Mouse (Mus musculus) fat pad, adult 2 months (tissue): ENCODE data around the gene Slc5a10.
"Not testable (repeated sequence)": the region's sequence is repeated elsewhere in the genome, so short reads cannot be mapped to it uniquely, and the experiment has no call there.

Source experiments
- DNase-seq: peaks from one replicate; pipeline ENCODE4 v3.0.0-alpha.2; 2011; ENCODE audit warnings: low read depth, low spot score; ENCODE audit errors: extremely low read depth

The Slc5a10 gene

DNA sequence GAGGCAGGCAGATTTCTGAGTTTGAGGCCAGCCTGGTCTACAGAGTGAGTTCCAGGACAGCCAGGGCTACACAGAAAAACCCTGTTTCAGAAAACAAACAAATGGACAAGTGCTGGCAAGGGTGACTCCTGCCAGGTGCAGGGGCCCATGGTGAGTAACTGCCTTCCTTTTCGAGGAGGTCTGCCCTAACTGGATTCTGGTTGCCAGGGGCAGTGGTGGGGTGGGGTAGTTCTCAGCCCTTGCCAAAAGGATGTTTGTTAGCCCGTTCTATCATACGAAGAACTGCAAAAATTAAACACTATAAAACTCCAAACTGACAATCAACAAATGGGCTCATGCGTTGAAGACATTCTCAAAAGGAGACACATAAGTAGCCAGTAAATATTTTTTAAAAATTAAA lies 71.0 kb downstream of the Slc5a10 start:
- DNase-seq = no peak

DNA sequence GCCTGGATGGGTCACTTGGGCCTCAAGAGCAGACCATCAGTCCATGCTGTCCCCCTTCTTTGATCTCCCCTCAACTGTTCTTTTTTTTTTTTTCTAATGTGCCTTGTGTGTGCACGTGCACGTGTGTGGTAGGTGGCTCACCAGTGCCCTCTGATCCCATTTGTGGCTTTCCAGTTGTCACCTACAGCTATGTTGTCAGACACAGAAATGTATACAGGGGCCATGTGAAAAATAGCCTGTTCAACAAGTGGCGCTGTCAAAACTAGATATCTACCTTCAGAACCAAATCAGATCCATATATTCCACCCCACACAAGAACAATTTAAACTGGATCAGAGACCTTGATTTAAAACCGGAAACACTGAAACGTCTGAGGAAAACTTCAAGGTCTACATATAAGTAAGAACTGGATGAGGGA lies 71.5 kb downstream of the Slc5a10 start:
- no peak for DNase-seq

DNA sequence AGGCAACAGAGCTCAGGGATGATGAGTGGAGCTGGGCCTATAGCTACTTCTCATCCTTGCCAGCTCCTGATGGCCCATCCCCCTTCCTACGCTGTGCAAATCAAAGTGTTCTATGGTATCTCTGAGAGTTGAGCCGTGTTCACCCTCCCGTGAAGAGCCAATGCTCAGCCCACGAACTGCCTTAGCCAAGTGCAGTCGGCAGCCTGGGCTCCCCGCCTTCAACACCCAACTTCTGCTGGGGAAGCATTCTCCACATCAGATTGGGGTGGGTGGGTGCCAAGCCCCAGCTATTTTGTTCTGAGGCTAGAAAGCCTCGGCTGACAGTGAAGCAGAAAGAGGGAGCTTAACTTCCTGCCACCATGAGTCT lies 71.9 kb downstream of the Slc5a10 start:
- no peak for DNase-seq

DNA sequence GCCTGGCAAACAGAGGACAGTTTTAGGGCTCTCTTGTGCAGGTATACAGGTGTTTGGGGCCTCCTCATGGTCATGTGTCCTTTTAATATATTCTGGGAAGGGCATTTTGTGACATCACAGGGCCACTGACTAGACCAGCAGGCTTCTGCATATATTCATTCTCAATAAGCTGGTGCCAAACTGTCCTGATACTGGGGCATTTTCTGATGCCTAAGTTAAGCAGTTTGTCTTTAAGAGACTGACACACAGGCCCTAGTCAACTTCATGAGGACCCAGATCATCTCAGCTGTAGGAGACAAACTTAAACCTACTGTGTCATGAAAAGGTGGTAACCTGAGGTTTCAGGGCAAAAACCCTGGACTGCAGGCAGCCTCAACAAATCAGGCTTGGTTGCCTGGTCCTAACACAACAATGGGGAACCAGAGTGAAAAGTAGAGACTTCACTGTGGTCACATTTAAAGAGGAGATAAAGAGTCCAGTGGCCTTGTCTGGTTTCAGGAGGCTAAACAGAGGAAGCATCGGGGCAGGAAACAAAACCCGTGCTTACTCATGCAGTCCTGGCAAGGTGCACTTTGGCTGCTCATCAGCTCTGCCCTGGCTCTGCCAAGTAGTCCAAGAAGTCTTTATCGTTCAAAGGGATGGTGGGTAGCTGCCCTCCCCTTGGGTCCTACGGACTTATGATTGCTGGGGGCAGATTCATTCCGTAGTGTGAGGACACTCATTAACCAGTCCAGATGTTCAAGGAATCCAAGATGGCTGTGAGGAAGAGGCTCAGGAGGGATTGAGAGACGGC lies 72.5 kb downstream of the Slc5a10 start:
- no peak for DNase-seq

DNA sequence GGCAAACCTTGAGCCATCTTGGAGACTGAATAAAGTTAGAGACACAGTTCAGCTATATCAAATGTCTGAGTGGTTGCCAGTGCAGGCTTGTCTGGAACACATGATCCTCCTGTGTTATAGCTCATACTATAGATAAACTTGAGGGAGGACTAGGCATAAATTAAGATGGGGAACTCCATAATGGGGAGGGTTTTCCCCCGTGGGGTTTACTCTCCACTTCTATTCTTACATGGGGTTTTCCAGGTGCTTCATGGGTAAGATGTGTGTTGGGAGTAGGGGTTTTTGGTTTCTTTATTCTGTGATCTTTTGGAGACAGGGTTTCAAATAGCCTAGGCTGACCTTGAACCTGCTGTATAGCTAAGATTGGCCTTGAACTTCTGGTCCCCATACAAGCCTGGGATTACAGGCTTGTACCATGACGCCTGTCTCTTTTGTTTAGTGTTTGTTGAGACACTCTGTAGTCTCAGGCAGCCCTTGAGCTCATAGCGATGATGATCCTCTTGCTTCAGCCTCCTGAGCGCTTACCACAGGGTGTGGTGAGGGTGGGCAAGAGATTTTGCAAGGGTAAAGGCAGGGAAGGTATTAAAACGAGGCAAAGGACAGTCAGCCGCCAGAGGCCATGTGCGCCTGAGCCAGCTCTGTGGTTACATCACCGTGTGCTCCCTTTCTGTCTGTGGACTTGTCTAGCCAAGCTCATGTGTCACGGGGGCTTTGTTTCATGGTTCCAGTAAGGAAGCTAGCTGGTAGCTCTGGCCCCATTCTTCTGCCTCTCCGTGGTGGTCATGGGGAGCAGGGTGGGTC lies 73.3 kb downstream of the Slc5a10 start:
- no peak for DNase-seq

DNA sequence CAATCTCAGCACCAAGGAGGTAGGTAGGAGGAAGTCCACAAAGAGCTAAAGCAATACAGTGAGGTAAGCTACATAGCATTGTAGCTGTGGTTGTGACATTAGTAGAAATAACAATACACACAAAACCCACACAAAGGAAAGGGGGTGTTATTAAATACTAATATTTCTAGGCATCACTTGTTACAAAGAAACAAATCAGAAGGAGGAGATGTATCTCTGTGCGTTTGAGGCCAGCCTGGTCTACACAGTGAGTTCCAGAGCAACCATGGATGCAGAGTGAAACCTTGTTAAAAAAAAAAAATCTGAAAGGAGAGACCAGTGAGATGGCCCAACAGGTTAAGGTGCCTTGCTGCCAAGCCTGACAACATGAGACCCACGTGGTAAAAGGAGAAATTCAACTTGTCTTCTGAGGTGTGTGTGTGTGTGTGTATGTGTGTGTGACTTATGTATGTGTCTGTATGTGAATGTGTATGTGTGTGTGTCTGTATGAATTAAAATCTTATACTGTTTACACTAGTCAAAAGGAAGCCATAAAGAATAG lies 74.1 kb downstream of the Slc5a10 start:
- DNase-seq = no peak

GRCm38 (mm10) chr11:61645357-61645857 lies 75.2 kb downstream of the Slc5a10 start:
- DNase-seq = no peak

GRCm38 (mm10) chr11:61644576-61645326 lies 75.9 kb downstream of the Slc5a10 start:
- no peak for DNase-seq

GRCm38 (mm10) chr11:61643184-61643961 lies 77.3 kb downstream of the Slc5a10 start:
- DNase-seq = no peak

GRCm38 (mm10) chr11:61642106-61642505 lies 78.5 kb downstream of the Slc5a10 start:
- DNase-seq = no peak

DNA sequence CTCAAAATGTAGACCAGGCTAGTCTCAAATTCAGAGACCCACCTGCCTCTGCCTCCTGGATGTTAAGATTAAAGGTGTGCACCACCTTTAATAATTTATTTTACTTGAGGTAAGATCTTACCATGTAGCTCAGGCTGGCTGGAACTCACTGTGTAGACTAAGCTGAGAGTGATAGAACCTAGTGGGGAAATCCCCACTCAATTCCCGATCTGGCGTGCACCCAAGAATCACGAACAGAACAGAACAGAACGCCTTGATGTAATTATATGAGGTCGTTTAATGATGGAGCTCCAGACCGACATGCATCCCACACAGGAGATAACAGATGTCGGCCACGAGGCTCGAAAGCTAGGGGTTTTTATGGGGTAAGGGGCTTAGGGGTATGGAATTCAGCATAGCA lies 80.0 kb downstream of the Slc5a10 start:
- not testable (repeated sequence) for DNase-seq

GRCm38 (mm10) chr11:61639601-61640177 lies 80.9 kb downstream of the Slc5a10 start:
- no peak for DNase-seq

- DNase-seq = no peak
These were observed 81.7 kb downstream of the Slc5a10 start for GRCm38 (mm10) chr11:61638764-61639536.

GRCm38 (mm10) chr11:61637856-61638255 lies 82.8 kb downstream of the Slc5a10 start:
- no peak for DNase-seq

- DNase-seq = no peak
These were observed 83.2 kb downstream of the Slc5a10 start for GRCm38 (mm10) chr11:61637413-61637812.

- not testable (repeated sequence) for DNase-seq
These were observed 84.3 kb downstream of the Slc5a10 start for GRCm38 (mm10) chr11:61636309-61636708.

- DNase-seq = no peak
These were observed 91.0 kb downstream of the Slc5a10 start for GRCm38 (mm10) chr11:61629621-61630020.

- no peak for DNase-seq
These were observed 94.1 kb downstream of the Slc5a10 start for GRCm38 (mm10) chr11:61626509-61626908.

DNA sequence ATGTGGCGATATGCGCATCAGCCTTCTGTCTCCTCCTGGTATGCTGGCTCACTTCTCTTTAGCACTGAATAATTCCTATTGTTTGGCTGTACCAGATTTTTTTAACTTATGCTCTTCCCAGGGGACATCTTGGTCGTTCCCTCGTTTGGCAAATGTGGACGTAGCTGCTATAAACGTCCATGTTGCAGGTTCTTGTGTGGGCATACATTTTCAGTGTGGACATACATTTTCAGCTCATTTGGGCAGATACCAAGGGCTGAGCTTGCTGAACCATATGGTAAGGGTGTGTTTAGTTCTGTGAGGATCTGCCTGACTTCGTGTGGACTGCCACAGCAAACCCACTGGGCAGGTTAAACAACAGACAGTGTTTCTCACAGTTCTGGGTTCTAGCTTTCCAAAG lies 95.5 kb downstream of the Slc5a10 start:
- DNase-seq = no peak
